Mouse (Mus musculus): ENCODE data around the gene Chpf.

DNA sequence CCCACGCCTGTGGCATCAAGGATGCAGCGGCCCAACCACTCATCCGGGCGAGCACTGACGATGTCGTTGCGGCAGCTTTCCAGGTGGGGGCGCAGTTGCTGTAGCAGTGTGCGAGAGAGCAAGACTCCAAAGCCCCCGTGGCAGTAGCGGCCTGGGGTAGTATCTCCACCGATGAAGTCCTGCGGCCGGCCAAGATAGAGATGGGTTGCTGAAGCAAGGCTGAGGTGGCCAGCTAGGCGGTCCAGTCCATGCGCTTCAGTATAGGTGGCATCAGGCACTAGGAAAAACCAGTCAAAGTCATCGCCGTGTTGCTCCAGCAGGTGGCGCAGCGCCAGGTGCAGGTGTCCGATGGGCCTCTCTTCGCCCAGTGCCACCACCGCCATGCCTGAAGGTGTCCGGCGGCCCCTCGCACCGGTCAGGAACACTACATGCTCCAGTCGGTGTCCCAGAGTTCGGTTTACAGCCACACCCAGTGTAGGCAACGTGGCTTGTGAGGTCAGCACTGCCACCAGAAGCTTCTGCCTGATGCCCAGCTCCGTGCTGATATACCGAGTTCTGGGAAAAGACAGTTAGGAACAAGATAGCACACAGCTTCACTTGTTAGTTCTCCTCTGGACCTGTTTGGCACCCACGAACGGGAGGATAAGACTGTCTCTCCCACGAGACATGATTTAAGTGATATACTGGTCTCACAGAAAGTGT, 1.7 kb downstream of the Chpf start:
- TF ChIP-seq CTCF (conservative IDR thresholded peaks at IDR 0.05; ENCODE audit: insufficient read depth, insufficient read length, low read depth, low read length) (peak; percentile 65), POLR2A (IDR thresholded peaks at IDR 0.05; ENCODE audit: low read depth, low read length) (no peak)

Data from kidney, adult 2 months (tissue).